Mouse (Mus musculus) gastrocnemius, adult 2 months (tissue): ENCODE results near the gene Prkn. TPM values are rescaled to one million over a fixed set of nuclear protein-coding genes. Genes with fewer than 3 reads are reported as not detected.

Experiments used
- DNase-seq: peaks from one replicate; pipeline ENCODE4 v3.0.0; 2022
- H3K27ac ChIP-seq: fragments of 200-600 bp; 2 replicates; pipeline ENCODE4 v1.8.1; 2022; ENCODE audit warnings: mild to moderate bottlenecking
- H3K4me3 ChIP-seq: fragments of 200-600 bp; 2 replicates; pipeline ENCODE4 v1.8.1; 2022; ENCODE audit warnings: mild to moderate bottlenecking, moderate library complexity
- CTCF ChIP-seq: fragments of 200-600 bp; IDR thresholded peaks from 2 replicates; pipeline ENCODE4 v1.8.1; 2022; ENCODE audit warnings: antibody characterized with exemption, mild to moderate bottlenecking, moderate library complexity
- intact Hi-C: fragments of 180-260 bp; cut with DNase I; formaldehyde crosslinking; loops from one replicate; pipeline ENCODE4 v1.15.1; 2025
- total RNA-seq, 2 experiments: library from RNA; stranded (reverse); gene quantifications; 2 replicates each; pipeline ENCODE4 v1.2.3; 2021

The Prkn gene
- total RNA-seq, 2 experiments from 2014 or later = 18.4 to 24.7 TPM

DNA sequence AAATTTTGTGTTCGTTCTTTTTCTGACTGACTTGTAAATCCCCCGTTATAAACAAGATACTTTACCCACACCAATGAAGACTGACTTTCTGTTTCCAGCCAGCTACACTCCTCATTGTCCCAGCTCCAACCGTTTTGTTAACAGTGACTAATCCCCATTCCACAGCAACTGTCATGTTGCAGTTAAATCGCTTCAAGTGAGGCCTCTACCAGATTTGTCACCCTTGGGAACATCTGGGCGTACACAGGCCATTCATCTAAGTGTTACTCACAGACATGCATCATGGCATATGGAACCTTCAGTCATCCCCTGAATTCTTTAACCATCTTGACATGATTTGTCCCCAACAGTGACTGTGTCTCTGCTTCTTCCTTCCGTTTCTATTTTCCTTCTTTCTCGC, 669.9 kb downstream of the Prkn start:
- Histone ChIP-seq H3K4me3 (no peak overlapping the region), H3K27ac (no peak overlapping the region)
- no peak for DNase-seq
- no peak for TF ChIP-seq CTCF
- intact Hi-C loops = no loop called here

DNA sequence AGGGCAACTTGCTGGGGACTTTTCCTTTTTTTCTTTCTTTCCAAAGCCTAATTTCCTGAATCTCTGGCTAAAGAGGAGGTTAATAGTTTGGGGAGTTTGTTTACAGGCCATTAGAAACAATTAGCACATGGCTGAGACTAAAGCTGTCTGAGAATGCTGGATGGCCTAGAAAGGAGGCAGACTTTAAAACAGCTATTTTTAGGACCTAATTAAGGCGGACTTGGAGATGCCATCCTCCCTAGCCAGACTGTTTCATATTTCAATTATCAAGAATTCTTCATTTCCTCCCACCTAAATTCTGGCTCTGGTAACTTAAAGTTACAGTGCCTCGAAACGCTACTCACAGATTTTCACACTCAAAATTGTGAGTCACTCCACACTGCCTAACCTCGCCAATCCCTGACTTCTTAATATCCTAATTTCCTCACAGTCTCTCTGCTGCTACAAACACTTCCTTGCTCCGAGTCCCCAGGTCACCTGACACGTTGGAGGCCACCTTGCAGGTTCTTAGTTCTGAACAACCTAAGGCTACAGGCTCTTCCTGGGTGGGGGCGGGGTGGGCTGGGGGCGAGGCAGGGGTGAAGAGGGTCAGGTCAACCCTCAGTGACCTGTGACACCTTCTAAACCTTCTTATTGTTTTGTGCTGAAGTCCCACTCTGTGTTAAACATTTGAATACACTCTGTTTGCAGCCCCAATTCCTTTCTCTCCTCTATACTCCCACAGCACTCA, 674.0 kb downstream of the Prkn start:
- Histone ChIP-seq H3K27ac (no peak overlapping the region), H3K4me3 (no peak overlapping the region)
- TF ChIP-seq CTCF = no peak
- DNase-seq = no peak
- intact Hi-C loops = no loop called here

DNA sequence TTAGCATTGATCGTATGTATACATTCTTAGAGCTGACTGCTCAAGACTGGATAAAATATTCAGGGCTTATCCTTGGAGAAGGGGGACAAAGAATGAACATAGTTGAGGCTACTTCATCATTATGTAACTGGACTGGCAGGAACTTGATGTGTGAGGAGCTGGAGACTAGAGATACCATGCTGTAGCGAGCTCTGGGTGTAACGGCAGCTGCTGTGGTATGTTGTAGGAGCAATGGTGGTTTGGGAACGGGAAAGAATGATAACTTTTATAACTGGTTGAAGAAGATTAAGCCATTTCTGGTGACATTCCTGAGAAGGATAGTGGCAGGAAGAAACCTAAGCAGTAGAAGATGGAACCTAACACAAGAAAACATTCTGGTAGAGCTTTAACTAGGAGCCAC, 675.4 kb downstream of the Prkn start:
- no peak overlapping the region for H3K4me3 ChIP-seq
- no peak for TF ChIP-seq CTCF
- intact Hi-C loops = no loop called here

GRCm38 (mm10) chr17:11516165-11516564, 676.0 kb downstream of the Prkn start:
- TF ChIP-seq CTCF = no peak
- intact Hi-C loops = no loop called here
- no peak overlapping the region for H3K27ac ChIP-seq
- DNase-seq = no peak
- no peak overlapping the region for H3K4me3 ChIP-seq

More for the DNA sequence above, 675.4 kb downstream of the Prkn start:
- H3K27ac ChIP-seq = no peak overlapping the region
- no peak for DNase-seq

DNA sequence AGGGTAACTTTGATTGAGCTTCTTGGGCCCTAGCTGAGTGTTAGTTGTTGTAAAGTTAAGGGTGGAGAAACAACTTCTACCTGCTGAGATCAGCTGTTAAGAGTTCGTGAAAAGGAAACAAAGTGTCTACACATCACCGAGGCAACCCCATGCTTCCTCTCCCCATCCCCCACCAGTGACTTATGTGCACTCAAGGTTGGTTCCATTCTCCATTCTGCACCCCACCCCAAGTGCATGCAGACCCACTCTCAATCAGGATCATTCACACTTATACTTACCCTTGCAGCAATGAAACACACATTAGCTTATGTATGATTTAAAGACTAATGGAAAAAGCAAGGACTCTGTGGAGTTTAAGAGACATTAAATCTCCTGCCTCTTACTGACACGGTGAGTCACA, 691.9 kb downstream of the Prkn start:
- Histone ChIP-seq H3K4me3 (no peak overlapping the region), H3K27ac (no peak overlapping the region)
- intact Hi-C loops = no loop called here
- no peak for TF ChIP-seq CTCF
- no peak for DNase-seq

- no peak overlapping the region for H3K27ac ChIP-seq
- no peak overlapping the region for H3K4me3 ChIP-seq
- DNase-seq = no peak
- intact Hi-C loops = no loop called here
- TF ChIP-seq CTCF = no peak
Observed at GRCm38 (mm10) chr17:11532748-11533147, 692.6 kb downstream of the Prkn start.

DNA sequence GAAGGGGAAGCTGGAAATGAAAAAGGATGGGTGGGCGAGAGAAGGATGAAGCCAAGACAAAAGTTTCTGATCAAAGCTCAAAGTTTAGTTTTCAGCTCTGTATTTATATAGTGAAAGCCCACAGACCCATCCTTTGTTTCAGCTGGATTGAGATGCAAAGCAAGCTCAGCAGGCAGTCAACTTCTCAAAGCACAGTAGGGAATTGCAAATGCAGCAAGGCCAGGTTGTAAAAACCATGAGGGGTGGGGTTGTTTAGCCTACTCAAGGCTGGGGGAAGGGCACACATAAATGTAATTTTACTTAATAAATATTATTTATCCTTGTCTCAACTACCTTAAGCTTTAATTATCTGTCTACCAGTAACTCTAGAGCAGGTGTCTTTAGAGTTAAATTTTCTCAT, 693.7 kb downstream of the Prkn start:
- DNase-seq = no peak
- intact Hi-C loops = no loop called here
- Histone ChIP-seq H3K4me3 (no peak overlapping the region), H3K27ac (no peak overlapping the region)
- no peak for TF ChIP-seq CTCF

DNA sequence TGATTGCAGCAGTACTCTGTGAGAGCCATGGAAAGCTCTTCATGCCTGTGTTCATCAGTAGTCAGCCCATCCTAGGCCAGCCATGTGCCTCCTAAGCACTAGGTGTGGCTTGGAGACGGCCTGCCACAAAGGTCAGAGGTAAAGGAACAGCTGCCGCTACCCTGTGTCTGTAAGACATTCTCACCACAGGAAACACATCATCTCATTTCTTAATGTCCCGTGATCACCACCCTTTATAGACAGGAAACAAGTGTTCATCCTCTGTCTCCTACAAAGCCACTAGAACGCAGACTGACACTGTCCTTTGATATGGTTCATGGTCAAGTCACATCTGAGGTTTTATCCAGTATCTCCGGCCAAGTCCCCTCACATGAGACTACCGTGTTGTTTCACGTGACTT, 698.6 kb downstream of the Prkn start:
- TF ChIP-seq CTCF = no peak
- H3K4me3 ChIP-seq = no peak overlapping the region
- no peak for DNase-seq
- intact Hi-C loops = no loop called here
- no peak overlapping the region for H3K27ac ChIP-seq

- no peak overlapping the region for H3K4me3 ChIP-seq
- no peak for TF ChIP-seq CTCF
- intact Hi-C loops = no loop called here
- no peak overlapping the region for H3K27ac ChIP-seq
- no peak for DNase-seq
Observed at GRCm38 (mm10) chr17:11541928-11542623, 701.9 kb downstream of the Prkn start.

DNA sequence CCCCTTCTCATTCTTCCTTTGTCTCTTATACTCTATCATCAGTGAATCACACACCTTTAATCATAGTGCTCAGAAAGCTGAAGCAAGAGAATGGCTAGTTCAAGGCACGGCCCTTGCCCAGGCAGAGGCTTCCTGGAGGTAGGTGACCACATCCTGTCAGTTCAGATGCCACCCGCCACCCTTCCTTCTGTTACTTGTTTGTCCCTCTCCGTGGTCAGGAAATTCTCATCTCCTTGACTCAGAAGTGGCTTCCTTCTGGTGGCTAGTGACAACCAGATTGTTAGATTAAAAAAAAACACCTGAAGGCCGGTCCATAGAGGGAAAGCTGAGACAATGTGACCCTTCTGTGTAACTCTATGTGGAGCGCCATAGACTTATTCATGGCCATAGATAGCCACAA, 710.4 kb downstream of the Prkn start:
- intact Hi-C loops = no loop called here
- TF ChIP-seq CTCF = no peak
- no peak overlapping the region for H3K4me3 ChIP-seq
- no peak for DNase-seq
- no peak overlapping the region for H3K27ac ChIP-seq

- DNase-seq = no peak
- no peak for TF ChIP-seq CTCF
- no peak overlapping the region for H3K4me3 ChIP-seq
- no peak overlapping the region for H3K27ac ChIP-seq
- intact Hi-C loops = no loop called here
Observed at GRCm38 (mm10) chr17:11565681-11566080, 725.5 kb downstream of the Prkn start.

- DNase-seq = no peak
- TF ChIP-seq CTCF = no peak
- Histone ChIP-seq H3K4me3 (no peak overlapping the region), H3K27ac (no peak overlapping the region)
- intact Hi-C loops = no loop called here
Observed at GRCm38 (mm10) chr17:11570392-11570791, 730.2 kb downstream of the Prkn start.

- intact Hi-C loops = no loop called here
- DNase-seq = no peak
- Histone ChIP-seq H3K4me3 (no peak overlapping the region), H3K27ac (no peak overlapping the region)
- TF ChIP-seq CTCF = no peak
Observed at GRCm38 (mm10) chr17:11573666-11574065, 733.5 kb downstream of the Prkn start.

DNA sequence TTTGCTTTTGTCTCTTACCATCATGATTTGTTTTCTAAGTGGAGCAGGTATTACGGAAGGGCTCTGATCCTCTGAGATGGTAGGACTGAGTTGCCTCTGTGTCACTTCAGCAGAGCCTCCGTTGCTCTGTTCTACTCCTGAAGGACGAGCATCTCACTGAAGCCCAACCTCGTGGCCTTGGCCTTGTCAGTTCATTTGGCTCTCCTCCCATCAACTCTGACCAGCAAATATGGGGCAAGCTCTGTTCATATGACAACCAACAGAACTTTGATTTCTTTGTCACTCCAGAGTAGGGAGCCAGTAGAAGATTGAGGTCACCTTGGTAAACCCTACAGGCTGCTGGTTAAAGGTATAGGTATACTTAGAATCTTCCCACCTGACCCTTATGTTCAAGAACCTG, 745.3 kb downstream of the Prkn start:
- intact Hi-C loops = no loop called here
- Histone ChIP-seq H3K27ac (no peak overlapping the region), H3K4me3 (no peak overlapping the region)
- no peak for DNase-seq
- TF ChIP-seq CTCF = no peak
